Mouse (Mus musculus): ENCODE measurements around the gene Anxa2. TPM values are rescaled to one million over a fixed set of nuclear protein-coding genes. Genes with fewer than 3 reads are reported as not detected.

The Anxa2 gene
- total RNA-seq, 2 experiments from 2014 or later: 142 to 185 TPM

DNA sequence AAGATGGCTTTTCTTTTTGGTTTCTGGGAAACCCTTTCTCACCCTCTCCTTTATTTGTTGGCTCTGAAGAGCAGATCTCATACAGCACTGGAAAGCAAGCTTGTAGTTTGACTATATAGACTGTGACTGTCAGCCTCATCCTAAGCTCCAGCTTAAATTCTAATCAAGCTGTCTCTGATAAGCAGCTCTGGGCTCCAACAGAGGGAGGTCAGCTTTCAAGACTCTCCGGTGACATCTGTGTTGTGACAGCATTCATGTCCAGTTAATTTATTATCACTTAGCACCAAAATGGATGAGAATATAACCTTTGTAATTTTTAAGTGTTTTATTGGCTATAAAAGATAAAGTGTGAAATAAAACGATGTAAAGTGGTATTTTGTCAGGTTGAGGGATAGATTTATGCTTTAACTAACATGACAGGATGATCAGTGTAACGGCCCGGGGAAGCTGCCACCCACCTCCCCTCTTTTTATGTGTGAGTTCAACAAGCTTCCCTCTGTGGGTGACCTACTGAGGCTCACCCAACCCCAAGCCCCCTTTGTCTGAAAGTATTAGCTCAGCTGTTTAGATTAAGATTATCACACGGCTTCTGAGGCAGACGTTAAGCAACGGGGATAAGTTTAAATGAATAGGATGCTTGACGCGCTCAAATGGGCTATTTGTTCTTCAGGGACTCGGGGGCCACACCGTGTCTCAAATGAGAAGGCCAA is 58.6 kb downstream of the Anxa2 start:
- DNase-seq: no peak

DNA sequence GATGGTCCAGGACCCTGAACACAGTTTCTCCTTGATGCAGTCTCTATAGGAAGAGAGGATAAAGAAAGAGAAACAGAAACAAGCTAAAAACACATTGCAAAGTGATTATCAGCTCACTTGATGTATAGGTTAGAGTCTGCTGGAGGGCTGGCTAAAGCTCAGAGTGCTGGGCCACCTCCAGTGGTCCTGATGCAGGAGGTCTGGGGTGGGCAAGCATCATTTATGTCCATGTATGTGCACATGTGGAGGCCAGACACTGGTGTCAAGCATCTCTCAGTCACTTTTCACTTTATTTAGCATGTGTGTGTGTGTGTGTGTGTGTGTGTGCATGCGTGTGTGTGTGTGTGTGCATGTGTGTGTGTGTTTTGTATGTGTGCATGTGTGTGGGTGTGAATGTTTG is 59.3 kb downstream of the Anxa2 start:
- no peak for DNase-seq

DNA sequence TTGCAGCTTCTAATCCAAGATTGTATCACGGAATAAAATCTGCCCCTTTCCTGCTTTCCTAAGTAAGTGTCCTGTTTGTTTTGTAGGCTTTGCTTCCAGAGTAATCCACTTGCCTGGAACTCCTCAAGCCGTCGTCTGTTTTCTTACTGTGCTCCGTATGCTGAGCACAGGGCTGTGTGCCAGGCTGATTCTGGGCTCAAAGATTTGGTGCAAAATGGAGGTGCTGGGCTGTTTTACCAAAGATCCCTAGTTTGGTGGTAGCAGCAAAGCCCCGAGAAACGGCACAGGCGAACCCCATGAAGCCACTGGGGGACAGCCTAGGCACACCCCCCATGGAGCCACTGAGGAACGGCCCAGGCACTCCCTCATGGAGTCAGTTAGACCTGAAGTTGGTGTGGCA is 60.8 kb downstream of the Anxa2 start:
- DNase-seq: no peak

DNA sequence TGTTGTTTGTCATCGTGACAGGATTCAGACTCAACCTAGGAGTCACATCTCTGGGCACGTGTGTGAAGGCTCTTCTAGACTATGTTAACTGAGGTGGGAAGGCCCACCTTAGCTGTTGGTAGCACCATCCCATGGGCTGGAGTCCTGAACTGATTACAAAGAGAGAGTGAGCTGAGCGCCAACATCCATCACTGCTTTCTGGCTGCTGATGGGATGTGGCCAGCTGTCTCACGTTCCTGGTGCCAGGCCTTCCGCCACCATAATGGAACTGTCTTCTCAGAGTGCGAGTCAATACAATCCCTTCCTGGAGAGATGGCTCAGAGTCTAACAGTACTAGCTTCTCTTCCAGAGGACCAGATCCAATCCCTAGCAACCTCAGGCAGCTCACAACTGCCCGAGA is 62.0 kb downstream of the Anxa2 start:
- no peak for DNase-seq

DNA sequence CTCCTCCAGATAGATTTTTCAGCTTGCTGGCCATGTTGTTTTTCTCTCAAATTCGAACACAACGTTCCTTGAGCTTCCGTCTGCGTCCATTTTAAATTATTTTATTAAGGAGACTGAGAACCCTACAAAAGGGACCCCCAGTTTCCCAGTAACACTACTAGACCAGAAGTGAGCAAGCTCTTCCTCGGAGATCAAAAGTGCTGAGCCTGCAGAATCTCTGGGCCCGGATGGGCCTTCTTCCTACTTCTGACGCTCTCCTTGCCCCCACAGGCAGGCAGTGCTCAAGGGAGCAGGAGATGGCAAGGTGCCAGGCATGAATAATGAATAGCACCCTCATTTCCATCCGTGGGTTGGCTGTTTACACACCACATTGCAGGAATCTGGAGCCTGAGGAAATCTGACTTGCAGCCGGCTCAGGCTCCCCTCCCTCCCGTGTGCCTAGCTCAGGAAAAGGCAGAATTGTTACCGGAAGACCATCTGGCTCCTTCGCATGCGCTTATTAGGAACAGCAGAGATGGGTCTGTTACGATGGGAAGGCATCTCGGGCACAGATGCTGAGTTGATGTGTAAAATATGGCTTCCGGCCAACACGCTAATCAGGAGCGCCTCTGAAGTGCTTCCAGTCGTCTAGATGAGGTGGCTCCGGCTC is 64.1 kb downstream of the Anxa2 start:
- DNase-seq: peak; percentile 10

Small RNA genes within 50 kb of the gene (microRNA-seq; reads per million reads assigned to microRNA genes)
- 0.95 to 2.3 reads per million in 2 experiments for gene Mir3109

Other genes with a start within 250 kb of the Anxa2 start
- 1 to 10 TPM; 5.7 to 8.0 TPM for gene Ice2, start 55.7 kb upstream of the Anxa2 start, total RNA-seq (2021)

Measured in gastrocnemius, postnatal 10 days (tissue).